Mouse (Mus musculus): Measurements from ENCODE around the gene Chd5. TPM values are rescaled to one million over a fixed set of nuclear protein-coding genes. Genes with fewer than 3 reads are reported as not detected.

Gene Chd5
- polyA plus RNA-seq, 1 experiment from 2014 or later = 0.28 TPM

GRCm38 (mm10) chr4:152434836-152435235, 96.4 kb downstream of the Chd5 start:
- no peak overlapping the region for H3K4me3 ChIP-seq (ENCODE audit: low read length)
- peak overlapping the region; percentile 45 for H3K4me2 ChIP-seq (ENCODE audit: low read depth, low read length)
- no peaks in the 10 kb centered on the region for H3K9me3 ChIP-seq (ENCODE audit: control insufficient read depth, low read length)
- H3K36me3 ChIP-seq (ENCODE audit: control insufficient read depth, insufficient read depth, low read length) = no peaks in the 10 kb centered on the region
- H3K9ac ChIP-seq (ENCODE audit: low read length) = no peak overlapping the region
- 3% methylated on average over 9 of the region's 9 CpGs for WGBS
- ATAC-seq (ENCODE audit: low read depth) = peak; percentile 83
- peaks cover 3% of the 10 kb centered on the region; the same call in 1 of the 2 replicates for H3K27me3 ChIP-seq (ENCODE audit: control insufficient read depth, insufficient read depth, low read depth, low read length)
- no peaks in the 10 kb centered on the region for H3K4me1 ChIP-seq (replicated peaks; ENCODE audit: control insufficient read depth, insufficient read depth, low read length)
- H3K27ac ChIP-seq (ENCODE audit: low read length) = no peak overlapping the region

DNA sequence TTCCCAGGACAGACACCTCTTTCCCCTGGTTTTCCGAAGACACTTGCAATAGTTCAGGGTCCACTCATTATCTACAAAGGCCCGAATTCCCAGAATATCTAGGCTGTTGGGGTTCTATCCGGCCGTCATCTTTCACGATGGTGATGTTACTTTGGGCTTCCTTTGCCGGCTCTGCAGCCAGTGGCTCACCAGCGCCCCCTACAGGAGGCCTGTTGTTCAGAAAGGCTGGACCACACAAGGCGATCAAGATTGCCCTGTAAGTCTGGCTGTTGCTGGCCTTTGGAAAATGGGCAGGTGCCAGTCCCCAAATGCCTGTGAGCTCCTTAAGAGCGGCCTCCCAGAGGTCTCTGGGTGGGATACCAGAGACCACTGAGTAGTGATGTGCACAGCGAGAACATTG, 96.8 kb downstream of the Chd5 start:
- Histone ChIP-seq H3K9ac (ENCODE audit: low read length) (no peak overlapping the region), H3K4me2 (ENCODE audit: low read depth, low read length) (peak overlapping the region; percentile 45), H3K9me3 (ENCODE audit: control insufficient read depth, low read length) (no peaks in the 10 kb centered on the region), H3K36me3 (ENCODE audit: control insufficient read depth, insufficient read depth, low read length) (no peaks in the 10 kb centered on the region), H3K4me1 (replicated peaks; ENCODE audit: control insufficient read depth, insufficient read depth, low read length) (no peaks in the 10 kb centered on the region), H3K27ac (ENCODE audit: low read length) (no peak overlapping the region), H3K27me3 (ENCODE audit: control insufficient read depth, insufficient read depth, low read depth, low read length) (peaks cover 3% of the 10 kb centered on the region; the same call in 1 of the 2 replicates), H3K4me3 (ENCODE audit: low read length) (no peak overlapping the region)
- ATAC-seq (ENCODE audit: low read depth) = no peak
- WGBS = 10% methylated on average over 10 of the region's 10 CpGs

Other genes starting within 250 kb of the Chd5 start
- 1.6 and 2.4 TPM in 2 replicates for gene Tnfrsf25, start 222.7 kb upstream of the Chd5 start, polyA plus RNA-seq (2015; fragmentation: Nextera tagmentation; extraction: Ambion mirVana)
- 6.6 and 10.1 TPM in 2 replicates for gene Espn, start 186.3 kb upstream of the Chd5 start, polyA plus RNA-seq (2015; fragmentation: Nextera tagmentation; extraction: Ambion mirVana)
- 0.54 and 0.87 TPM in 2 replicates for gene Hes2, start 179.8 kb upstream of the Chd5 start, polyA plus RNA-seq (2015; fragmentation: Nextera tagmentation; extraction: Ambion mirVana)
- 66.5 and 69.0 TPM in 2 replicates for gene Acot7, start 160.5 kb upstream of the Chd5 start, polyA plus RNA-seq (2015; fragmentation: Nextera tagmentation; extraction: Ambion mirVana)
- 8.3 and 8.5 TPM in 2 replicates for gene Gpr153, start 64.4 kb upstream of the Chd5 start, polyA plus RNA-seq (2015; fragmentation: Nextera tagmentation; extraction: Ambion mirVana)
- not detected in 2 replicates for gene Hes3, start 47.0 kb upstream of the Chd5 start, polyA plus RNA-seq (2015; fragmentation: Nextera tagmentation; extraction: Ambion mirVana)
- gene Icmt, start 41.4 kb upstream of the Chd5 start, polyA plus RNA-seq (2015; fragmentation: Nextera tagmentation; extraction: Ambion mirVana) = 21.7 and 24.0 TPM in 2 replicates
- 2.5 and 2.7 TPM in 2 replicates for gene Rnf207, start 19.7 kb upstream of the Chd5 start, polyA plus RNA-seq (2015; fragmentation: Nextera tagmentation; extraction: Ambion mirVana)
- 361 and 378 TPM in 2 replicates for gene Rpl22, start 12.9 kb upstream of the Chd5 start, polyA plus RNA-seq (2015; fragmentation: Nextera tagmentation; extraction: Ambion mirVana)
- 3.8 and 4.0 TPM in 2 replicates for gene Nphp4, start 138.1 kb downstream of the Chd5 start, polyA plus RNA-seq (2015; fragmentation: Nextera tagmentation; extraction: Ambion mirVana)
- gene Kcnab2, start 139.2 kb downstream of the Chd5 start, polyA plus RNA-seq (2015; fragmentation: Nextera tagmentation; extraction: Ambion mirVana) = 6.5 and 8.4 TPM in 2 replicates